Mouse (Mus musculus): ENCODE measurements around the gene Clec1a. TPM values are rescaled to one million over a fixed set of nuclear protein-coding genes. Genes with fewer than 3 reads are reported as not detected.
"Not testable (repeated sequence)": the region's sequence is repeated elsewhere in the genome, so short reads cannot be mapped to it uniquely, and the experiment has no call there.

The Clec1a gene
- polyA plus RNA-seq (2016; fragmentation: Nextera tagmentation; extraction: Ambion mirVana): 0.86 and 1.3 TPM in 2 replicates

GRCm38 (mm10) chr6:129451411-129452039 is at the start of gene Clec1a:
Gene Clec1a, minus strand, starts transcription at chr6:129452000.
- Histone ChIP-seq H3K9me3 (no peaks in the 10 kb centered on the region), H3K4me2 (replicated peaks) (no peak within 1 kb of the TSS), H3K4me1 (no peaks in the 10 kb centered on the region), H3K9ac (replicated peaks) (no peak within 1 kb of the TSS), H3K27me3 (no peaks in the 10 kb centered on the region), H3K27ac (replicated peaks) (no peak within 1 kb of the TSS), H3K4me3 (no peak within 1 kb of the TSS), H3K36me3 (no peaks in the 10 kb centered on the region)
- ATAC-seq (ENCODE audit: low FRiP score, low read depth): no peak
- WGBS: 71% methylated on average over 13 of the region's 13 CpGs

- H3K4me1 ChIP-seq; H3K4me3 ChIP-seq; H3K9me3 ChIP-seq; H3K27ac ChIP-seq (replicated peaks); H3K36me3 ChIP-seq; ATAC-seq (ENCODE audit: low FRiP score, low read depth); H3K4me2 ChIP-seq (replicated peaks); H3K9ac ChIP-seq (replicated peaks); H3K27me3 ChIP-seq: not testable (repeated sequence)
- WGBS: 91% methylated on average over 1 of the region's 1 CpGs
Observed at GRCm38 (mm10) chr6:129499516-129499915, 47.7 kb upstream of the Clec1a start.

- H3K4me1 ChIP-seq: no peaks in the 10 kb centered on the region
- H3K9me3 ChIP-seq: no peaks in the 10 kb centered on the region
- no peak overlapping the region for H3K9ac ChIP-seq (replicated peaks)
- H3K4me3 ChIP-seq: no peak overlapping the region
- no peak overlapping the region for H3K27ac ChIP-seq (replicated peaks)
- no peak for ATAC-seq (ENCODE audit: low FRiP score, low read depth)
- H3K4me2 ChIP-seq (replicated peaks): no peak overlapping the region
- no peaks in the 10 kb centered on the region for H3K27me3 ChIP-seq
- 83% methylated on average over 3 of the region's 3 CpGs for WGBS
- no peaks in the 10 kb centered on the region for H3K36me3 ChIP-seq
Observed at GRCm38 (mm10) chr6:129497345-129498218, 45.8 kb upstream of the Clec1a start.

GRCm38 (mm10) chr6:129494924-129495323 is 43.1 kb upstream of the Clec1a start:
- Histone ChIP-seq H3K4me1 (no peaks in the 10 kb centered on the region), H3K27ac (replicated peaks) (no peak overlapping the region), H3K9ac (replicated peaks) (no peak overlapping the region), H3K4me3 (no peak overlapping the region), H3K27me3 (no peaks in the 10 kb centered on the region), H3K36me3 (no peaks in the 10 kb centered on the region), H3K4me2 (replicated peaks) (no peak overlapping the region), H3K9me3 (no peaks in the 10 kb centered on the region)
- 84% methylated on average over 4 of the region's 4 CpGs for WGBS
- no peak for ATAC-seq (ENCODE audit: low FRiP score, low read depth)

- Histone ChIP-seq H3K9me3 (no peaks in the 10 kb centered on the region), H3K4me2 (replicated peaks) (no peak overlapping the region), H3K4me1 (no peaks in the 10 kb centered on the region), H3K4me3 (no peak overlapping the region), H3K27me3 (no peaks in the 10 kb centered on the region), H3K36me3 (no peaks in the 10 kb centered on the region), H3K9ac (replicated peaks) (no peak overlapping the region), H3K27ac (replicated peaks) (peak overlapping the region; percentile 35; the same call in 1 of the 2 replicates)
- peak; percentile 80 for ATAC-seq (ENCODE audit: low FRiP score, low read depth)
- 69% methylated on average over 8 of the region's 8 CpGs for WGBS
Observed at GRCm38 (mm10) chr6:129480089-129480958, 28.5 kb upstream of the Clec1a start.

- no peaks in the 10 kb centered on the region for H3K36me3 ChIP-seq
- 34% methylated on average over 13 of the region's 13 CpGs for WGBS
- no peaks in the 10 kb centered on the region for H3K4me1 ChIP-seq
- no peak for ATAC-seq (ENCODE audit: low FRiP score, low read depth)
- H3K27me3 ChIP-seq: no peaks in the 10 kb centered on the region
- no peak overlapping the region for H3K4me2 ChIP-seq (replicated peaks)
- H3K27ac ChIP-seq (replicated peaks): no peak overlapping the region
- H3K9me3 ChIP-seq: no peaks in the 10 kb centered on the region
- no peak overlapping the region for H3K4me3 ChIP-seq
- H3K9ac ChIP-seq (replicated peaks): no peak overlapping the region
Observed at GRCm38 (mm10) chr6:129476404-129477126, 24.8 kb upstream of the Clec1a start.

GRCm38 (mm10) chr6:129472627-129473026 is 20.8 kb upstream of the Clec1a start:
- H3K27me3 ChIP-seq: no peaks in the 10 kb centered on the region
- no peak overlapping the region for H3K9ac ChIP-seq (replicated peaks)
- H3K9me3 ChIP-seq: no peaks in the 10 kb centered on the region
- no peaks in the 10 kb centered on the region for H3K36me3 ChIP-seq
- no peaks in the 10 kb centered on the region for H3K4me1 ChIP-seq
- ATAC-seq (ENCODE audit: low FRiP score, low read depth): no peak
- no peak overlapping the region for H3K4me2 ChIP-seq (replicated peaks)
- H3K27ac ChIP-seq (replicated peaks): no peak overlapping the region
- no peak overlapping the region for H3K4me3 ChIP-seq
- 89% methylated on average over 5 of the region's 5 CpGs for WGBS

GRCm38 (mm10) chr6:129471386-129471785 is 19.6 kb upstream of the Clec1a start:
- no peaks in the 10 kb centered on the region for H3K9me3 ChIP-seq
- H3K4me2 ChIP-seq (replicated peaks): no peak overlapping the region
- no peak overlapping the region for H3K9ac ChIP-seq (replicated peaks)
- no peak overlapping the region for H3K4me3 ChIP-seq
- no peaks in the 10 kb centered on the region for H3K4me1 ChIP-seq
- ATAC-seq (ENCODE audit: low FRiP score, low read depth): no peak
- H3K27ac ChIP-seq (replicated peaks): no peak overlapping the region
- no peaks in the 10 kb centered on the region for H3K36me3 ChIP-seq
- 93% methylated on average over 6 of the region's 6 CpGs for WGBS
- no peaks in the 10 kb centered on the region for H3K27me3 ChIP-seq

- H3K9ac ChIP-seq (replicated peaks): no peak overlapping the region
- no peaks in the 10 kb centered on the region for H3K27me3 ChIP-seq
- no peaks in the 10 kb centered on the region for H3K4me1 ChIP-seq
- no peaks in the 10 kb centered on the region for H3K9me3 ChIP-seq
- WGBS: 84% methylated on average over 6 of the region's 6 CpGs
- H3K4me2 ChIP-seq (replicated peaks): no peak overlapping the region
- H3K36me3 ChIP-seq: no peaks in the 10 kb centered on the region
- no peak for ATAC-seq (ENCODE audit: low FRiP score, low read depth)
- no peak overlapping the region for H3K27ac ChIP-seq (replicated peaks)
- H3K4me3 ChIP-seq: no peak overlapping the region
Observed at GRCm38 (mm10) chr6:129449743-129450142, 2.1 kb downstream of the Clec1a start.

GRCm38 (mm10) chr6:129438033-129438432 is 13.8 kb downstream of the Clec1a start:
- no peak overlapping the region for H3K4me3 ChIP-seq
- no peak overlapping the region for H3K4me2 ChIP-seq (replicated peaks)
- H3K36me3 ChIP-seq: no peaks in the 10 kb centered on the region
- H3K27ac ChIP-seq (replicated peaks): no peak overlapping the region
- H3K9ac ChIP-seq (replicated peaks): no peak overlapping the region
- no peaks in the 10 kb centered on the region for H3K4me1 ChIP-seq
- H3K9me3 ChIP-seq: no peaks in the 10 kb centered on the region
- WGBS: 86% methylated on average over 2 of the region's 2 CpGs
- H3K27me3 ChIP-seq: no peaks in the 10 kb centered on the region
- ATAC-seq (ENCODE audit: low FRiP score, low read depth): no peak

GRCm38 (mm10) chr6:129436025-129436424 is 15.8 kb downstream of the Clec1a start:
- Histone ChIP-seq H3K36me3 (no peaks in the 10 kb centered on the region), H3K4me3 (no peak overlapping the region), H3K4me1 (no peaks in the 10 kb centered on the region), H3K4me2 (replicated peaks) (no peak overlapping the region), H3K9ac (replicated peaks) (no peak overlapping the region), H3K9me3 (no peaks in the 10 kb centered on the region), H3K27ac (replicated peaks) (no peak overlapping the region), H3K27me3 (no peaks in the 10 kb centered on the region)
- WGBS: 84% methylated on average over 3 of the region's 3 CpGs
- no peak for ATAC-seq (ENCODE audit: low FRiP score, low read depth)

Data from midbrain, embryonic 12.5 days (tissue).